7 mouse cellular contexts compared by ENCODE assay signal in genomic region chr1:134645408-134646200, GRCm38 (mm10). TPM values are rescaled to one million over a fixed set of nuclear protein-coding genes. Genes with fewer than 3 reads are reported as not detected.
DNase-seq lines count a peak whose midpoint lies in the region; ATAC-seq and TF ChIP-seq lines count a peak whose summit lies in the region.

No protein-coding gene starts in this region.

- no peak overlapping the region for H3K27ac ChIP-seq in lung, embryonic 14.5 days (ENCODE audit: low read depth)
- no peak overlapping the region for H3K27ac ChIP-seq in forebrain, embryonic 10.5 days
- no peak overlapping the region for H3K27ac ChIP-seq in limb, embryonic 11.5 days (replicated peaks; ENCODE audit: low read depth, low read length)
- no peak overlapping the region for H3K27ac ChIP-seq in stomach, embryonic 15.5 days

- no peaks in the 10 kb centered on the region for H3K9me3 ChIP-seq in lung, embryonic 14.5 days (ENCODE audit: low read depth, low read length)
- no peaks in the 10 kb centered on the region for H3K9me3 ChIP-seq in forebrain, embryonic 10.5 days
- H3K9me3 ChIP-seq in limb, embryonic 11.5 days (ENCODE audit: control insufficient read depth, low read length) = no peaks in the 10 kb centered on the region
- H3K9me3 ChIP-seq in stomach, embryonic 15.5 days = no peaks in the 10 kb centered on the region

- H3K4me3 ChIP-seq in lung, embryonic 14.5 days (ENCODE audit: low read depth, low read length) = peak overlapping the region; percentile 50; the same call in 1 of the 2 replicates
- H3K4me3 ChIP-seq in forebrain, embryonic 10.5 days = peak overlapping the region; percentile 52
- no peak overlapping the region for H3K4me3 ChIP-seq in limb, embryonic 11.5 days (ENCODE audit: low read depth, low read length)
- peak overlapping the region; percentile 54; the same call in 1 of the 2 replicates for H3K4me3 ChIP-seq in stomach, embryonic 15.5 days (replicated peaks)

- no peak for DNase-seq in lung, embryonic 14.5 days
- no peak for DNase-seq in lung, postnatal 4 days
- DNase-seq in forebrain, embryonic 10.5 days (ENCODE audit: extremely low spot score, low spot score) = no peak
- DNase-seq in limb, embryonic 11.5 days (ENCODE audit: low spot score) = no peak
- no peak for DNase-seq in right cerebral cortex, postnatal 36 days (ENCODE audit: low spot score in 2 of 2)
- no peak for DNase-seq in spleen, postnatal 14 days (ENCODE audit: low spot score in 2 of 2)

- 13% methylated on average over 16 of the region's 16 CpGs for WGBS in lung, embryonic 14.5 days
- WGBS in forebrain, embryonic 10.5 days = 19% methylated on average over 16 of the region's 16 CpGs
- 15% methylated on average over 16 of the region's 16 CpGs for WGBS in limb, embryonic 11.5 days
- WGBS in stomach, embryonic 15.5 days = 19% methylated on average over 16 of the region's 16 CpGs

- no peak for ATAC-seq in lung, embryonic 14.5 days (ENCODE audit: insufficient read depth)
- ATAC-seq in limb, embryonic 11.5 days (ENCODE audit: insufficient number of reproducible peaks, low FRiP score, low TSS enrichment, low read depth) = no peak
- ATAC-seq in stomach, embryonic 15.5 days (ENCODE audit: insufficient read depth, low FRiP score, low read depth) = no peak

- 0 out of 2 replicates have a peak, but pooled peaks cover 5% of the 10 kb centered on the region for H3K4me1 ChIP-seq in lung, embryonic 14.5 days (ENCODE audit: insufficient read depth)
- peaks cover 26% of the 10 kb centered on the region for H3K4me1 ChIP-seq in forebrain, embryonic 10.5 days
- peaks cover 6% of the 10 kb centered on the region; the same call in 1 of the 2 replicates for H3K4me1 ChIP-seq in limb, embryonic 11.5 days (ENCODE audit: control insufficient read depth, insufficient read depth, low read length)
- H3K4me1 ChIP-seq in stomach, embryonic 15.5 days = peaks cover 8% of the 10 kb centered on the region; the same call in 1 of the 2 replicates

- no peaks in the 10 kb centered on the region for H3K36me3 ChIP-seq in lung, embryonic 14.5 days (ENCODE audit: insufficient read depth)
- no peaks in the 10 kb centered on the region for H3K36me3 ChIP-seq in forebrain, embryonic 10.5 days (replicated peaks)
- no peaks in the 10 kb centered on the region for H3K36me3 ChIP-seq in limb, embryonic 11.5 days (ENCODE audit: control insufficient read depth, insufficient read depth, low read length)
- no peaks in the 10 kb centered on the region for H3K36me3 ChIP-seq in stomach, embryonic 15.5 days

- TF ChIP-seq CTCF in lung, embryonic 14.5 days (IDR thresholded peaks at IDR 0.05; ENCODE audit: low read depth) = no peak

- peak overlapping the region; percentile 92 for H3K4me2 ChIP-seq in lung, embryonic 14.5 days
- H3K4me2 ChIP-seq in limb, embryonic 11.5 days (ENCODE audit: low read depth, severe bottlenecking) = peak overlapping the region; percentile 79
- H3K4me2 ChIP-seq in stomach, embryonic 15.5 days = peak overlapping the region; percentile 92

- no peak overlapping the region for H3K9ac ChIP-seq in lung, embryonic 14.5 days
- H3K9ac ChIP-seq in limb, embryonic 11.5 days (ENCODE audit: low read length) = no peak overlapping the region
- H3K9ac ChIP-seq in stomach, embryonic 15.5 days = no peak overlapping the region

- H3K27me3 ChIP-seq in lung, embryonic 14.5 days (ENCODE audit: insufficient read depth, low read length) = peaks cover 66% of the 10 kb centered on the region
- H3K27me3 ChIP-seq in forebrain, embryonic 10.5 days (ENCODE audit: poor library complexity, severe bottlenecking) = peaks cover 92% of the 10 kb centered on the region
- peaks cover 53% of the 10 kb centered on the region for H3K27me3 ChIP-seq in limb, embryonic 11.5 days (ENCODE audit: control insufficient read depth, insufficient read depth, low read length)
- peaks cover 40% of the 10 kb centered on the region for H3K27me3 ChIP-seq in stomach, embryonic 15.5 days (replicated peaks)

RNA-seq across cellular contexts. Expression of gene Syt2, which starts 0.9 kb away (rescaled TPM):
- 0.58 and 1.0 TPM in 2 replicates for polyA plus RNA-seq in lung, embryonic 14.5 days (2014; fragmentation: Nextera tagmentation; extraction: Ambion mirVana)
- 0.75 and 0.95 TPM in 2 replicates for polyA plus RNA-seq in forebrain, embryonic 10.5 days (2016; fragmentation: Nextera tagmentation; extraction: Ambion mirVana)
- polyA plus RNA-seq in limb, embryonic 11.5 days (2014; fragmentation: Nextera tagmentation; extraction: Ambion mirVana) = 0.28 and 0.79 TPM in 2 replicates
- 1.8 and 2.8 TPM in 2 replicates for polyA plus RNA-seq in stomach, embryonic 15.5 days (2015; fragmentation: Nextera tagmentation; extraction: Ambion mirVana)
